ENCODE assay signal across 8 mouse cellular contexts in genomic region chr19:46329031-46329641, GRCm38 (mm10). TPM values are rescaled to one million over a fixed set of nuclear protein-coding genes. Genes with fewer than 3 reads are reported as not detected.
A peak's percentile ranks its signal among the peaks of the same experiment; 100 is the strongest.
DNase-seq lines count a peak whose midpoint lies in the region; ATAC-seq lines count a peak whose summit lies in the region.

No protein-coding gene starts in this region.

- H3K4me2 ChIP-seq in embryonic facial prominence, embryonic 11.5 days (ENCODE audit: low read depth, low read length): peak overlapping the region; percentile 95
- H3K4me2 ChIP-seq in midbrain, embryonic 11.5 days: peak overlapping the region; percentile 100

- H3K27ac ChIP-seq in embryonic facial prominence, embryonic 11.5 days (replicated peaks; ENCODE audit: low read depth, low read length): peak overlapping the region; percentile 49; the same call in 1 of the 2 replicates
- peak overlapping the region; percentile 89 for H3K27ac ChIP-seq in midbrain, embryonic 11.5 days (ENCODE audit: low read depth, low read length)

- H3K4me1 ChIP-seq in embryonic facial prominence, embryonic 11.5 days (ENCODE audit: control insufficient read depth, insufficient read depth, low read length): peaks cover 3% of the 10 kb centered on the region; the same call in 1 of the 2 replicates
- peaks cover 33% of the 10 kb centered on the region for H3K4me1 ChIP-seq in midbrain, embryonic 11.5 days (ENCODE audit: control insufficient read depth, insufficient read depth, low read length)

- no peaks in the 10 kb centered on the region for H3K36me3 ChIP-seq in embryonic facial prominence, embryonic 11.5 days (replicated peaks; ENCODE audit: control insufficient read depth, insufficient read depth, low read depth, low read length)
- H3K36me3 ChIP-seq in midbrain, embryonic 11.5 days (ENCODE audit: control insufficient read depth, insufficient read depth, low read length): no peaks in the 10 kb centered on the region

- peak overlapping the region; percentile 65 for H3K4me3 ChIP-seq in embryonic facial prominence, embryonic 11.5 days (ENCODE audit: low read depth, low read length)
- H3K4me3 ChIP-seq in midbrain, embryonic 11.5 days (ENCODE audit: low read depth, low read length): peak overlapping the region; percentile 65

- H3K27me3 ChIP-seq in embryonic facial prominence, embryonic 11.5 days (ENCODE audit: control insufficient read depth, insufficient read depth, low read length): peaks cover 28% of the 10 kb centered on the region
- H3K27me3 ChIP-seq in midbrain, embryonic 11.5 days (ENCODE audit: control insufficient read depth, insufficient read depth, low read length): peaks cover 15% of the 10 kb centered on the region

- WGBS in embryonic facial prominence, embryonic 11.5 days: 1% methylated on average over 49 of the region's 54 CpGs
- 1% methylated on average over 54 of the region's 54 CpGs for WGBS in midbrain, embryonic 11.5 days

- H3K9me3 ChIP-seq in embryonic facial prominence, embryonic 11.5 days (replicated peaks; ENCODE audit: control insufficient read depth, low read length): no peaks in the 10 kb centered on the region
- H3K9me3 ChIP-seq in midbrain, embryonic 11.5 days (ENCODE audit: control insufficient read depth, low read length): no peaks in the 10 kb centered on the region

- no peak for ATAC-seq in embryonic facial prominence, embryonic 11.5 days (replicated peaks; ENCODE audit: insufficient number of reproducible peaks, low FRiP score, low TSS enrichment, low read depth)
- ATAC-seq in inflammation-experienced regulatory T-cells, adult 6 months: peak; percentile 1
- ATAC-seq in midbrain, embryonic 11.5 days (ENCODE audit: low FRiP score): no peak

- DNase-seq in gastrocnemius, postnatal 10 days: peak; percentile 34
- DNase-seq in gastrocnemius, postnatal 36 days: no peak
- peak; percentile 60 for DNase-seq in A20 (ENCODE audit: low read depth, low spot score)
- DNase-seq in embryonic facial prominence, embryonic 11.5 days (ENCODE audit: low spot score): no peak
- DNase-seq in midbrain, embryonic 11.5 days (ENCODE audit: low spot score, missing footprints): peak; percentile 89
- DNase-seq in left cerebral cortex, adult 11 months (ENCODE audit: low spot score): no peak
- no peak for DNase-seq in spleen, postnatal 36 days (ENCODE audit: low spot score in 2 of 2)

- peak overlapping the region; percentile 47 for H3K9ac ChIP-seq in embryonic facial prominence, embryonic 11.5 days (replicated peaks; ENCODE audit: low read length)
- peak overlapping the region; percentile 80 for H3K9ac ChIP-seq in midbrain, embryonic 11.5 days (ENCODE audit: low read length)

- intact Hi-C loops in gastrocnemius, postnatal 36 days (cut with DNase I): no loop called here

RNA-seq across cellular contexts. Expression of gene Fbxl15, which starts 1.2 kb away (rescaled TPM):
- total RNA-seq in gastrocnemius, postnatal 10 days (2021): 1 to 10 TPM; 2.7 to 3.7 TPM
- 1 to 10 TPM; 2.7 to 2.9 TPM for total RNA-seq in gastrocnemius, postnatal 36 days (2021)
- 15.0 and 18.0 TPM in 2 replicates for polyA plus RNA-seq in embryonic facial prominence, embryonic 11.5 days (2014; fragmentation: Nextera tagmentation; extraction: Ambion mirVana)
- 1 to 10 TPM; 3.9 to 6.4 (median 4.5) TPM for polyA plus RNA-seq in inflammation-experienced regulatory T-cells, adult 6 months (2017; shearing (Covaris generic))
- 20.0 and 25.5 TPM in 2 replicates for polyA plus RNA-seq in midbrain, embryonic 11.5 days (2014; fragmentation: Nextera tagmentation; extraction: Ambion mirVana)

RNA-seq across cellular contexts. Expression of gene Psd, which starts 2.2 kb away (rescaled TPM):
- total RNA-seq in gastrocnemius, postnatal 10 days (2021): 1 to 10 TPM; 2.2 to 2.6 TPM
- total RNA-seq in gastrocnemius, postnatal 36 days (2021): under 1 TPM; 0.51 to 0.62 TPM
- polyA plus RNA-seq in embryonic facial prominence, embryonic 11.5 days (2014; fragmentation: Nextera tagmentation; extraction: Ambion mirVana): 4.8 and 5.0 TPM in 2 replicates
- polyA plus RNA-seq in inflammation-experienced regulatory T-cells, adult 6 months (2017; shearing (Covaris generic)): 1 to 10 TPM; 3.1 to 4.1 (median 4.0) TPM
- 10.7 and 11.0 TPM in 2 replicates for polyA plus RNA-seq in midbrain, embryonic 11.5 days (2014; fragmentation: Nextera tagmentation; extraction: Ambion mirVana)

RNA-seq across cellular contexts. Expression of gene Cuedc2, which starts 9.4 kb away (rescaled TPM):
- total RNA-seq in gastrocnemius, postnatal 10 days (2021): 10 to 100 TPM; 88.3 TPM
- 10 to 100 TPM; 55.9 to 56.4 TPM for total RNA-seq in gastrocnemius, postnatal 36 days (2021)
- polyA plus RNA-seq in embryonic facial prominence, embryonic 11.5 days (2014; fragmentation: Nextera tagmentation; extraction: Ambion mirVana): 183 and 199 TPM in 2 replicates
- polyA plus RNA-seq in inflammation-experienced regulatory T-cells, adult 6 months (2017; shearing (Covaris generic)): 10 to 100 TPM; 34.9 to 54.1 (median 46.6) TPM
- 215 and 221 TPM in 2 replicates for polyA plus RNA-seq in midbrain, embryonic 11.5 days (2014; fragmentation: Nextera tagmentation; extraction: Ambion mirVana)

RNA-seq across cellular contexts. Expression of gene Mfsd13a, which starts 11.8 kb away (rescaled TPM):
- total RNA-seq in gastrocnemius, postnatal 10 days (2021): 1 to 10 TPM; 1.2 to 1.5 TPM
- 1 to 10 TPM in 1 of 2 experiments, under 1 TPM in 1; 0.79 to 1.1 TPM for total RNA-seq in gastrocnemius, postnatal 36 days (2021)
- 3.2 and 4.1 TPM in 2 replicates for polyA plus RNA-seq in embryonic facial prominence, embryonic 11.5 days (2014; fragmentation: Nextera tagmentation; extraction: Ambion mirVana)
- polyA plus RNA-seq in inflammation-experienced regulatory T-cells, adult 6 months (2017; shearing (Covaris generic)): 1 to 10 TPM; 4.3 to 8.1 (median 5.9) TPM
- 4.3 and 5.5 TPM in 2 replicates for polyA plus RNA-seq in midbrain, embryonic 11.5 days (2014; fragmentation: Nextera tagmentation; extraction: Ambion mirVana)

RNA-seq across cellular contexts. Expression of gene 2310034G01Rik, which starts 21.0 kb away (rescaled TPM):
- total RNA-seq in gastrocnemius, postnatal 10 days (2021): under 1 TPM; 0.35 to 0.56 TPM
- total RNA-seq in gastrocnemius, postnatal 36 days (2021): under 1 TPM; 0.25 to 0.38 TPM
- 1.1 and 2.0 TPM in 2 replicates for polyA plus RNA-seq in embryonic facial prominence, embryonic 11.5 days (2014; fragmentation: Nextera tagmentation; extraction: Ambion mirVana)
- polyA plus RNA-seq in inflammation-experienced regulatory T-cells, adult 6 months (2017; shearing (Covaris generic)): under 1 TPM in 2 of 3 experiments, not detected in 1; 0.24 to 0.44 TPM
- polyA plus RNA-seq in midbrain, embryonic 11.5 days (2014; fragmentation: Nextera tagmentation; extraction: Ambion mirVana): 1.2 and 1.6 TPM in 2 replicates

Comparison
In these comparisons a context has a peak if more than half of its experiments do, and no peak if none do; other contexts are left out.
1. DNase-seq: peak in gastrocnemius, postnatal 10 days (single experiment), A20 (single experiment) and midbrain, embryonic 11.5 days (single experiment); none in gastrocnemius, postnatal 36 days (0 of 2), embryonic facial prominence, embryonic 11.5 days (single experiment), left cerebral cortex, adult 11 months (single experiment) and spleen, postnatal 36 days (0 of 2).